Mouse (Mus musculus) kidney, postnatal 4 days (tissue): ENCODE measurements around the gene Gm20388.
"Not testable (repeated sequence)": the region's sequence is repeated elsewhere in the genome, so short reads cannot be mapped to it uniquely, and the experiment has no call there.

Source experiments
- DNase-seq, 2 experiments: peaks; one replicate each; pipeline ENCODE4 v3.0.0; 2021; ENCODE audit warnings: mixed read lengths in 2 of 2

Gene Gm20388

GRCm38 (mm10) chr8:123514781-123515539, 3604.3 kb downstream of the Gm20388 start, which contains the start of gene Dbndd1:
TSS of gene Dbndd1 (minus strand) at chr8:123515463.
- DNase-seq: peak; percentile 69 to 75

GRCm38 (mm10) chr8:123515540-123515897, 3604.9 kb downstream of the Gm20388 start:
- no peak for DNase-seq

- no peak for DNase-seq
Observed at GRCm38 (mm10) chr8:123516596-123516995, 3606.0 kb downstream of the Gm20388 start.

- no peak for DNase-seq
Observed at GRCm38 (mm10) chr8:123518172-123518571, 3607.5 kb downstream of the Gm20388 start.

- peak; percentile 93 to 96 for DNase-seq
Observed at GRCm38 (mm10) chr8:123518667-123519066, 3608.0 kb downstream of the Gm20388 start, which contains the start of gene Gas8. TSS of gene Gas8 (plus strand) at chr8:123518834.

GRCm38 (mm10) chr8:123520048-123520447, 3609.4 kb downstream of the Gm20388 start:
- not testable (repeated sequence) for DNase-seq

- no peak for DNase-seq
Observed at GRCm38 (mm10) chr8:123527720-123528489, 3617.3 kb downstream of the Gm20388 start.

GRCm38 (mm10) chr8:123536242-123536989, 3625.8 kb downstream of the Gm20388 start:
- no peak for DNase-seq

- DNase-seq: no peak
Observed at GRCm38 (mm10) chr8:123536990-123537380, 3626.3 kb downstream of the Gm20388 start.

GRCm38 (mm10) chr8:123537641-123538040, 3627.0 kb downstream of the Gm20388 start:
- DNase-seq: peak; percentile 24 to 48

- DNase-seq: not testable (repeated sequence)
Observed at GRCm38 (mm10) chr8:123564221-123564620, 3653.6 kb downstream of the Gm20388 start.

GRCm38 (mm10) chr8:123575386-123575785, 3664.7 kb downstream of the Gm20388 start:
- peak; percentile 11 to 20 for DNase-seq

GRCm38 (mm10) chr8:123600666-123601172, 3690.1 kb downstream of the Gm20388 start:
- peak; percentile 3 to 15 for DNase-seq

- DNase-seq: not testable (repeated sequence)
Observed at GRCm38 (mm10) chr8:123601457-123601856, 3690.8 kb downstream of the Gm20388 start.

- DNase-seq: not testable (repeated sequence)
Observed at GRCm38 (mm10) chr8:123612652-123613051, 3702.0 kb downstream of the Gm20388 start.

GRCm38 (mm10) chr8:123623523-123623922, 3712.9 kb downstream of the Gm20388 start:
- not testable (repeated sequence) for DNase-seq

- no peak for DNase-seq
Observed at GRCm38 (mm10) chr8:123624274-123624673, 3713.6 kb downstream of the Gm20388 start.

GRCm38 (mm10) chr8:123624702-123625101, 3714.1 kb downstream of the Gm20388 start:
- DNase-seq: no peak

GRCm38 (mm10) chr8:123625717-123626116, 3715.1 kb downstream of the Gm20388 start:
- DNase-seq: no peak

- no peak for DNase-seq
Observed at GRCm38 (mm10) chr8:123627410-123628147, 3716.9 kb downstream of the Gm20388 start.

- peak; percentile 66 to 72 for DNase-seq
Observed at GRCm38 (mm10) chr8:123628253-123628967, 3717.8 kb downstream of the Gm20388 start.
